Mouse (Mus musculus) liver, adult 2 months (tissue): ENCODE data around the gene Tmed10.

Experiments used
- CTCF ChIP-seq: fragments of 200-500 bp; IDR thresholded peaks from 2 replicates; pipeline ENCODE4 v1.5.1; 2011; ENCODE audit warnings: low read depth, low read length, control low read depth
- POLR2A ChIP-seq: fragments of 200-500 bp; IDR thresholded peaks from 2 replicates; pipeline ENCODE4 v1.6.1; 2011; ENCODE audit warnings: low read length, control low read depth; ENCODE audit not compliant: insufficient read depth; ENCODE audit errors: extremely low read depth

- TF ChIP-seq CTCF = no peak
- no peak for TF ChIP-seq POLR2A
Measured at GRCm38 (mm10) chr12:85303256-85303655, 71.4 kb downstream of the Tmed10 start.
